Mouse (Mus musculus): Measurements from ENCODE around the gene Pou1f1.

Pou1f1 gene

GRCm38 (mm10) chr16:65564306-65564705 is 44.0 kb downstream of the Pou1f1 start:
- no peak for DNase-seq (ENCODE audit: low spot score in 2 of 2)

- DNase-seq (ENCODE audit: low spot score in 2 of 2), result no peak
These were observed 44.6 kb downstream of the Pou1f1 start for GRCm38 (mm10) chr16:65564951-65565350.

- DNase-seq (ENCODE audit: low spot score in 2 of 2), result no peak
These were observed 48.5 kb downstream of the Pou1f1 start for GRCm38 (mm10) chr16:65568853-65569252.

- no peak for DNase-seq (ENCODE audit: low spot score in 2 of 2)
These were observed 57.2 kb downstream of the Pou1f1 start for GRCm38 (mm10) chr16:65577298-65578029.
